Mouse (Mus musculus) megakaryocyte-erythroid progenitor cell, adult 5-6 weeks (primary cell): ENCODE data around the gene Stard9. TPM values are rescaled to one million over a fixed set of nuclear protein-coding genes. Genes with fewer than 3 reads are reported as not detected.

Source experiments
- ATAC-seq: replicated peaks from 2 replicates; pipeline ENCODE4 v1.8.0; 2016; ENCODE audit warnings: mild to moderate bottlenecking, inconsistent platforms; ENCODE audit not compliant: severe bottlenecking, poor library complexity, low FRiP score, low TSS enrichment
- total RNA-seq, 2 experiments: library from RNA; stranded (forward) in 1 of 2; stranded (reverse) in 1 of 2; fragments of 200-1000, 215-1000 nt in 1 of 2; fragments of >200 nt in 1 of 2; fragmentation: Nextera tagmentation in 1 of 2; gene quantifications; 2 replicates each; pipeline ENCODE4 v1.2.3; 2014 to 2017

Gene Stard9
- total RNA-seq, 2 experiments from 2014 or later = 0.07 to 0.61 TPM

DNA sequence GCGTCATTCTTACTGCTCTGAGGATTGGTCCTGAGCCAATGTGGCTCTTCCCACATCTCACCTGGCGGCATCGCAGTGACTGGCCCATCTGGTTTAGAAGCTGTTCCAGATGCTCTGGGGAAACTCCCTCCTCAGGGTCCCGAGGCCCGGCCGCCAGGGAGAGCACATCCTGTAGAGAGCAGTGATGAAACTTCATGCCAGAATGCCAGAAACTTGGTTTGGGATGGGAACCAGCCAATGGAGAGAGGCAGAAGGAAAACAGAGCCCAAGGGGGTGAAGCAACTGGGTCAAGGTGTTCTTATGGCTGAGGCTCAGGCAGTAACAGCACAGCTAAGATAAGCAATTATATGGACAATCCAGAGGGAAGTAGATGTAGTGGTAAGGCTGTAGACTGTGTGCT lies 91.9 kb downstream of the Stard9 start:
- ATAC-seq = no peak

DNA sequence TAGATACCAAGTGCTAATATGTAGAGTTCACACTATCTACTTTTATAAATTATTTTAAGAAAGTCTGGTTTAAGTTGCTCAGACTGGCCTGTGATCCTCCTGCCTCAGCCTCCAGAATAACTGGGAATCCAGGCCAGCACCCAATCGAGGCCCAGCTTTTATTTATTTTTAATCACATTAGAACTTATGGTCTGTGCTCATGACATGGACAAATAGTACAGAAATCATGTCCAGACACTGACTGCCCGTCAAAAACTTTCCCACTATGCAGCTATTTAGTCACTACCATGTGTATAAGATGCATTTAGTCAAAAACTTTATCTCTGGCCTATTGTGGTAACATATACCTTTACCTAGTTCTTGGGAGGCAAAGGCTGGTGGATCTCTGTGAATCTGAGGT lies 93.0 kb downstream of the Stard9 start:
- no peak for ATAC-seq

DNA sequence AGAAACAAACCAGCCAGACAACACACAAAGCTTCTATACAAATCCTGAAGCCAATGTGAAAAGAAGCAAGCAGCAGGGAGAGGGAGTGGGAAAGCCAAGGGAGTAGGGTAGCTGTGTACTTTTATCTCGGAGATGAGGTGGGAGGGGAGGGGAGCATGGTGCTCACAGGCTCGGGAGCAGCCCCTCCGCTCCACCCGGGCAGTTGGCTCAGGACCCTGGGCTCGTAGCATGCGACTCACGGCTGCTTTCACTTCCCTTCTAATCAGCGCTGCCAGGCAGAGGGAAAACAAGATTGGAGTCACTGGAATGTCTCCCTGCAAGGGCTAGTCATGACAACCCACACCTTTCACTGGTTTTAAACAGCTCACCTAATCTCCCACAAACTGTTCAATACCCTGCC lies 93.6 kb downstream of the Stard9 start:
- ATAC-seq = no peak

DNA sequence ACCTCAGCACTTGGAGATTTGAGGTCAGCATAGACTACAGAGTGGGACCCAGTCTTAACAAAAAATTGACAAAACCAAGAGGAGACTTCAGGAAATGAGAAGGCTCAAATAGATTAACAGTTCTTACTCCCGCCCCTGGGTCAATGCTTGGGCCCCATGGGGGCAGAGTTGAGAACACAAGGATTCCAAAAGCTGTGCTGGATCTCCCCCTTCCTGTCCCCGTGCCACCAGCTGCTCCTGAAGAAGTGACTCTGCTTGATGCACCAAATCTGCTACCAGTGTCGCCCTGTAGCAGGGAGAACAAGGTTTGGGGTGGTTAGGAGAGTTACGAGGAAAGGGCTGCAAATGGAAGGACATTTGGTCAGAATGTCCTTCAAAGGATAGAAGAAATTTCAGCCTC lies 94.7 kb downstream of the Stard9 start:
- ATAC-seq = no peak

DNA sequence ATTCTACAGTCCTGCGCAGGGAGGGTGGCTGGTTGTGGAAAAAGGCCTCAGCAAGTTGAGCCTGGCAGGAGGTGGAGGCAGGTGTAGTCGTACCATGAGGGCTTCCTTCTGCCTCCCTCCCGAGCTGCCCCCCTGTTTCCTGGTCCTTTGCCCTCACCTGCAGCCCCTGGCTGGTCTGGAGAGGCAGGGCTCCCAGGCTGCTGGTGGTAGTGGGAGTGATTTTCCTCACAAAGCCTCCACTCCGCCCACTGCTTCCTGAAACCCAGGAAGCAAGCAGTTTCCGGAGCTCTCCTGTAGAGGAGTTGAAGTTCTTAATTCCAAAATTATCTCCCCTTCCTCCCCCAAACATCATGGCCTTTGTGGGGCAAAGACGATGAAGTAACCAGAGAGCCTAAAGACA lies 95.3 kb downstream of the Stard9 start:
- no peak for ATAC-seq

DNA sequence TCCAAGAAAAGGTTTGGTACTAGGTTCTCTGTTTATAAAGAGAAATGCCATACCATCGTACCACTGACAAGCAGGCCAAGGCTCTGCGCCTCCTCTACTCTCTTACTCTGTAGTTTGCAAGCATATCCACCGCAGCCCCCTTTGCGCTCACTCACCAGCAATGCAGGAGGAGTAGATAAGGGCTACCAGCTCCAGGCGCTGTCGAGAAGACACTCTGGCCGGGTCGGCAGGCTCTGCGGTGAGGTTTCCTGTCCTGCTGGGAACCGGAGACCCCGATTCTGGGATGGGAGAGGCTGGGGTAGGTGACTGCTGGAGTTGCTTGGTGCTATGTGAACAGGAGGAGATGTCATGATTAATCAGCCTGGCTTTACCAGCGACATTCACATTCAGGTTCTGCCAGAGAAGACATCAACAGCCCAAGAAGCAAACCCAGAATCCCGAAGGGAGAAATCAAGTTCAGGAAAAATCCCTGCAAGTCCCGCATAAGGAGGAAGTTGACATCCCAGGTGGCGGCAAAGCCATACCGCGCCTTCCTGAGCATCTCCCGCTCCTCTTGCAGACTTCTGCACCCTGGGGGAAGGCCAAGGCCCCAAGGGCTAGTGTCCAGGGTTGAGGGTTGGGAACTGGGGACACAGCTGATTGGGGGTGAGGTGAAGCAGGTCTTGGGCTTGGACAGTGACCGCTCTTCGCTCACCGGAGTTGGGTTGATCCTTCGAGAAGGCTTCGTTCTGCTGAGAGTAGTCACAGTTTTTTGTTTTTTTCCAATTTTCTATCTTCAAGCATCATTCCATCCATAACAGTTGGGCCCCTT lies 101.1 kb downstream of the Stard9 start:
- peak; percentile 77 for ATAC-seq

DNA sequence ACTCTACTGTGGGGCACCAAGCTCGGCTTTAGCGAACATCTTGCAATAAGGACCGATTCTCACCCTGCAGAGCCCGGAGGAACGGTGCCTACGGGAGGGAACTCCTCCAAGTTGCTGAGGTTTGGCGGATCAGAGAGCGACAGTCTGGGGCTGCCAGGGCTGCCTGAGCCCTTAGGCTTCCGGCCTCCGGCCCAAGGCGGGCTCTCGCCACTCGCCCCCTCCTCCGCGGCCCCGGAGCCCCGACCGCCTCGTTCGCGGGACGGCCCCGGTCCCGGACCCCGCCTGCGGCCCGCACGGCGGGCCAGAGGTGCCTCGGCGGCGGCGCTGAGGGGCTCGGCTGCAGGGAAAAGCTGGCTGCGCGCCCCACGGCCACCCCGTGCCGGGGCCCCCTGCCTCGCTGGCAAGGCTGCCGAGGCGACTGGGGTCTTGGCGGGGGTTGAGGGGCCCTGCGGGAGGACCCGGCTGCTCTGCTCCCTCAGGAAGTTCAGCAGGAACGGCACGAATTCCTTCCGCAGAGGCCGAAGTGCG lies 101.8 kb downstream of the Stard9 start:
- no peak for ATAC-seq

DNA sequence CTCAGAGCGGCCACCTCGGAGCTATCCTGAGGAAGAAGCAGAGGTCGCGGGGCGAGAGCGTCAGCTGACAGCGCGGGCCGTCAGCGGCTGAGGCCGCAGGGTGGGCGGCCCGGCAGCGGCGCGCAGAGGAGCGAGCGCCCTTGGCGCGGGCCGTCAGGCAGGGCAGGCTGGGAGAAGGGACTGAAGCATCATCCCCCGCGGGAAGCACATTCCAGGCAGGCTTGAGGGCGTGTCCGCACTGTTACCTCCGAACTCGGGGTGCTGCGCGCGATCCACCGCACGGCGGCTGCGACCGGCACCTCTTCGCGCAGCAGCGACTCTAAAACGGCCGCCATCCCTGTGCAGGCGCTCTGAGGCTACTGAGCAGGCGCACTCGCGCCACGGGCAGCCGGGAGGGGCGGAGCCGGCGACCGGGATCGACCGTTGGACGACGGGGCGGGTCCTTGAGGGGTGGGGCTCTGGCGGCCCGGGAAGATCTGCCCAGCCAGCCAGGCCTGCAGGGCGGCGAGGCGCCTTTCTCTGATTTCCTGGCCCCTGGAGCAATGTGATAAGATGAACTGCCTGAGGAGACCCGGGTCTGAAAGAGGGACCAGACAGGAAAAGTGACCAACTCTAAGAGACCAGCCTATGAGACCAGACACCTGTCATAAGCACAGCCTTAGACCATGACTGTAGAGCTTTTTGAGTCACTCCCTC lies 102.4 kb downstream of the Stard9 start:
- ATAC-seq = peak; percentile 90

DNA sequence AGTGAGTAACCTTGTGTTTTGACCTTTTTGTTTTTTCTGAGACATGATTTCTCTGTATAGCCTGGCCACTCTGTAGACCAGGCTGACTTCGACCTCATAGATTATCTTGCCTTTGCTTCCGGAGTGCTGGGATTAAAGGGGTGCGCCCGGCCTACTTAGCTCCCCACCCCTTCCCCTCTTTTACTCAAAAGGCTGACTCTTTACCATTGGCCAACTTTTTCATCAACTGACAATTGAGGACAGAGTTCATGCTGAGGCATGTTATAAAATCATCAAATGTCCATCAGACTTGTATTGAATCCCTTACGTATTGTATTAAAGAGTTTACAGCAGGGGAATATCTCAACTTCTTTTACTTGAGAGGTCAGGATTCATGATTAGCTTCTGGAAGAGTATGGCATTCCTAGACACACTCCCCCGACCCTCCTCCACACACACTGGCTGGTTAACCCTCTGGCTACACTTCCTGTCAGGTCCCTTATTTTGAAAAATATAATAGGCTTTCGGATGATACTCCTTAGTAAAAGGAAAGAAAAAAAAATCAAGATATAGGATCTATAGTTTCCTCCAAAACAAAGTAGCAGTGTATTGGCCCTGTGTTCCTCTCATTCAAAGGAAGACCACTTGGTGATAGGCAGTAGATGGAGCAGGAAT lies 103.1 kb downstream of the Stard9 start:
- no peak for ATAC-seq

DNA sequence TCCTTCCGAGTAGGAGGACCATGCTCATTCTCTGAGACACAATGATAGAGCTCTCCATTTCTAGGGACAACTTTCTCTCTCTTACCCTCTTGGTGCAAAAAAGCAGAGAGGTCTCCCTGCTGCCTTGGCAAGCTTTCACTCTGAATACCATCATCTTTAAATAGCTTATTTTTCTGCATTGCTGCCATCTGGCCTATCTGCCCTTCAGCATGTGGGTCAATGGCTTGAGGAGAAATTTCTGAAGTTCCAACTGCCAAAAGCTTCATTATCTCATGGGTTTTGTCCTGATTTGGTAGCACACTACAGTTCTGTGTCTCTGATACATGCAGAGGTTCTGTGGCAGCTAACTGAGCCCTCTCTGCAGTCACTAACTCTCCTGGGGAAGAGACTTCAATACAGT lies 116.6 kb downstream of the Stard9 start:
- ATAC-seq = no peak

DNA sequence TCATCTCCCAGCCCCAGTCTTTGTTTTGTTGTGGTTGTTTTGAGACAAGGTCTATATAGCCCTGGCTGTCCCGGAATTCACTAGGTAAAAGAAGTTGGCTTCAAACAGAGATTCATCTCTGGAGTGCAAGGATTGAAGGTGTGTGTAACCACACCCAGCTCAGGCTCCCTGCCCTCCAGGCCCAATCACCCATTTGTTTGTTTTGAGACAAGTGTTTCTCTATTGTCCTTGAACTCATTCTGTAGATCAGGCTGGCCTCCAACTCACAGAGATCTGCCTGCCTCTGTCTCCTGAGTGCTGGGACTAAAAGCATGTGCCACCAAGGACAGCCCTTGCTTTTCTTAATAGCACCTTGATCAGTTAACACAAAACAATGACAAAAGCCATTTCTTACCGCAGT lies 119.1 kb downstream of the Stard9 start:
- no peak for ATAC-seq

DNA sequence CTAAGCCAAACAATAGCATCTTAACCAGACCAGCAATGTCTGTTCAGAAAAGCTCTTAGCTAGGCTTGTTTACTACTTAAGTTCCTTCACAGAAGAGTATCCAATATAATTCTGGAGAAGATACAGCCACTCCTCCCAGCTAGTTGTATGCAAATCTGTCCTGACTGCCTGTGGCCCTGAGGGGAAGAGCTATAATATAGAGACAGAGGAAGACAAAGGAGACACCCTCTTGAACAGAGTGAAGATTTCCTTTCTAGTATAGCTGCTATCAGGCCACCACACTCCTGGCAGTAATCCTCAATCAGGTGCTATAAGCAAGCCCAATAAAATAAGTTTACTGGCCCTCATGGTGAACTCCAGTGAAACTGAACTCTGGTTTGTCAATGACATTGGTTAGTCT lies 133.0 kb downstream of the Stard9 start:
- no peak for ATAC-seq

DNA sequence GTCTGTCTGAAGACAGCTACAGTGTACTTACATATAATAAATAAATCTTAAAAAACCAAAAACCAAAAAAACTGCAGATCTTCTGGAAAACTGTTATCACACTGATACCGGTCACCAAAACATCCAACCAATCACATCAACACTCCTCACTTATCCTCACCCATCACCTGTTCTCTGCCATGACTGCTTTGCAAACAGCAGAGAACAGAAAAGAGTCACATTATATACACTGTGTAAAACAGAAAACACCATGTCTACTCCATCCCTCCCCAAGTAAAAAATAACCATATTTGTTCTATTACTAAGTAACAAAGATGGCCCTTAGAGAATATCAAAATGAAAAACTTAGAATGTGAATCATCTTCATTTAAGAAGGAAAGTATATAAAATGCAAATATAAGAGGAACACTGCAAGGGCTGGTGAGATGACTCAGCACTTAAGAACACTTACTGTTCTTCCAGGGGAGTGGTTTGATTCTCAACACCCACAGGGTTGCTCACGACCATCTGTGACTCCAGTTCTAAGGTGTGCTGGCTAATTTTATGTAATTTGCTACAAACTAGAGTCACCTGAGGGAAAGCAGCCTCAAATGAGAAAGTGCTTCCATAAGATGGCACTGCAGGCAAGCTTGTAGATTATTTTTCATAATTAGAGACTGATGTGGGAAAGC lies 141.5 kb downstream of the Stard9 start:
- no peak for ATAC-seq

Other genes with a start within 250 kb of the Stard9 start
- gene Ganc, start 225.2 kb upstream of the Stard9 start, total RNA-seq (2014; fragmentation: Nextera tagmentation) = 11.2 and 14.2 TPM in 2 replicates
- 10.3 and 13.6 TPM in 2 replicates for gene Ganc, start 225.2 kb upstream of the Stard9 start, total RNA-seq (2017)
- gene Tmem87a, start 225.0 kb upstream of the Stard9 start, total RNA-seq (2014; fragmentation: Nextera tagmentation) = 18.9 and 33.1 TPM in 2 replicates
- 59.9 and 69.4 TPM in 2 replicates for gene Tmem87a, start 225.0 kb upstream of the Stard9 start, total RNA-seq (2017)
- gene Capn3, start 173.1 kb upstream of the Stard9 start, total RNA-seq (2014; fragmentation: Nextera tagmentation) = 0.59 TPM in 1 of 2 replicates, not detected in the other
- gene Capn3, start 173.1 kb upstream of the Stard9 start, total RNA-seq (2017) = 0.11 TPM in 1 of 2 replicates, not detected in the other
- 96.8 and 100 TPM in 2 replicates for gene Zfp106, start 65.3 kb upstream of the Stard9 start, total RNA-seq (2014; fragmentation: Nextera tagmentation)
- gene Zfp106, start 65.3 kb upstream of the Stard9 start, total RNA-seq (2017) = 98.7 and 126 TPM in 2 replicates
- 57.8 and 76.4 TPM in 2 replicates for gene Snap23, start 61.5 kb upstream of the Stard9 start, total RNA-seq (2014; fragmentation: Nextera tagmentation)
- 136 and 161 TPM in 2 replicates for gene Snap23, start 61.5 kb upstream of the Stard9 start, total RNA-seq (2017)
- gene Haus2, start 19.7 kb upstream of the Stard9 start, total RNA-seq (2014; fragmentation: Nextera tagmentation) = 19.9 and 27.4 TPM in 2 replicates
- 15.4 and 22.6 TPM in 2 replicates for gene Haus2, start 19.7 kb upstream of the Stard9 start, total RNA-seq (2017)
- gene Lrrc57, start 19.6 kb upstream of the Stard9 start, total RNA-seq (2014; fragmentation: Nextera tagmentation) = 8.1 and 13.7 TPM in 2 replicates
- gene Lrrc57, start 19.6 kb upstream of the Stard9 start, total RNA-seq (2017) = 14.1 and 27.4 TPM in 2 replicates
- 44.7 and 52.0 TPM in 2 replicates for gene Cdan1, start 221.0 kb downstream of the Stard9 start, total RNA-seq (2014; fragmentation: Nextera tagmentation)
- 14.9 and 21.3 TPM in 2 replicates for gene Cdan1, start 221.0 kb downstream of the Stard9 start, total RNA-seq (2017)
- 2.6 and 4.0 TPM in 2 replicates for gene Ttbk2, start 221.5 kb downstream of the Stard9 start, total RNA-seq (2014; fragmentation: Nextera tagmentation)
- 7.2 and 8.5 TPM in 2 replicates for gene Ttbk2, start 221.5 kb downstream of the Stard9 start, total RNA-seq (2017)